Mouse (Mus musculus) olfactory bulb, adult 2 months (tissue): ENCODE measurements around the gene Btaf1. TPM values are rescaled to one million over a fixed set of nuclear protein-coding genes. Genes with fewer than 3 reads are reported as not detected.

Source experiments
- H3K27ac ChIP-seq: fragments of 200-500 bp; 2 replicates; pipeline ENCODE4 v1.5.1; 2012; ENCODE audit warnings: low read depth, low read length; ENCODE audit not compliant: insufficient read depth
- H3K4me1 ChIP-seq: fragments of 200-500 bp; 2 replicates; pipeline ENCODE4 v1.6.1; 2012; ENCODE audit warnings: low read length; ENCODE audit not compliant: control insufficient read depth, insufficient read depth
- H3K4me3 ChIP-seq: fragments of 200-500 bp; 2 replicates; pipeline ENCODE4 v1.5.1; 2012; ENCODE audit warnings: mild to moderate bottlenecking, low read depth, low read length, moderate library complexity; ENCODE audit not compliant: insufficient read depth
- CTCF ChIP-seq: fragments of 200-500 bp; IDR thresholded peaks from 2 replicates; pipeline ENCODE4 v1.5.1; 2012; ENCODE audit warnings: low read depth, mild to moderate bottlenecking, low read length, moderate library complexity; ENCODE audit not compliant: insufficient read depth
- POLR2A ChIP-seq: fragments of 200-500 bp; IDR thresholded peaks from 2 replicates; pipeline ENCODE4 v1.6.1; 2012; ENCODE audit warnings: mild to moderate bottlenecking, low read depth, low read length, moderate library complexity; ENCODE audit not compliant: insufficient read depth
- WGBS: fragments of 180-500 bp; shearing (Covaris S2); methylation state at CpG from one replicate; pipeline ENCODE4 v1.1.7; 2018; 5-methylcytosine and 5-hydroxymethylcytosine counted together
- polyA plus RNA-seq: library from polyadenylated mRNA; stranded (reverse); fragments of >200 nt; gene quantifications from 2 replicates; pipeline ENCODE4 v1.2.4, GENCODE M21; 2012; ENCODE audit warnings: low replicate concordance; ENCODE audit not compliant: missing spikeins, insufficient read depth, insufficient read length

The Btaf1 gene
- polyA plus RNA-seq, 1 experiment, result not detected

- H3K27ac ChIP-seq, result no peak overlapping the region
- TF ChIP-seq CTCF (no peak), POLR2A (no peak)
- no peak overlapping the region for H3K4me3 ChIP-seq
- WGBS, result 69% methylated on average over 1 of the region's 1 CpGs
- 0 out of 2 replicates have a peak, but pooled peaks cover 2% of the 10 kb centered on the region for H3K4me1 ChIP-seq
Measured at GRCm38 (mm10) chr19:36916876-36917389, 8.9 kb upstream of the Btaf1 start.

GRCm38 (mm10) chr19:36918441-36919301 is 7.2 kb upstream of the Btaf1 start:
- peak overlapping the region; percentile 76 for H3K4me3 ChIP-seq
- WGBS, result under 1% methylated on average over 80 of the region's 85 CpGs
- 0 out of 2 replicates have a peak, but pooled peaks cover 2% of the 10 kb centered on the region for H3K4me1 ChIP-seq
- no peak for TF ChIP-seq CTCF
- TF ChIP-seq POLR2A, result peak; percentile 81; the same call in 1 of the 2 replicates
- peak overlapping the region; percentile 13; the same call in 1 of the 2 replicates for H3K27ac ChIP-seq

- Histone ChIP-seq H3K4me3 (peak within 1 kb of the TSS; percentile 76), H3K27ac (peak within 1 kb of the TSS; percentile 13; the same call in 1 of the 2 replicates), H3K4me1 (0 out of 2 replicates have a peak, but pooled peaks cover 2% of the 10 kb centered on the region)
- TF ChIP-seq POLR2A, result no peak
- no peak for TF ChIP-seq CTCF
- WGBS, result 7% methylated on average over 12 of the region's 12 CpGs
Measured at GRCm38 (mm10) chr19:36919466-36919865, 6.4 kb upstream of the Btaf1 start, which contains the start of gene Fgfbp3. TSS of gene Fgfbp3 (minus strand) at chr19:36919615.

- Histone ChIP-seq H3K4me1 (0 out of 2 replicates have a peak, but pooled peaks cover 2% of the 10 kb centered on the region), H3K4me3 (no peak overlapping the region), H3K27ac (no peak overlapping the region)
- no peak for TF ChIP-seq CTCF
- WGBS, result 32% methylated on average over 2 of the region's 2 CpGs
Measured at GRCm38 (mm10) chr19:36922015-36922414, 3.9 kb upstream of the Btaf1 start.

- Histone ChIP-seq H3K4me3 (no peak overlapping the region), H3K27ac (no peak overlapping the region), H3K4me1 (0 out of 2 replicates have a peak, but pooled peaks cover 2% of the 10 kb centered on the region)
- 56% methylated on average over 3 of the region's 3 CpGs for WGBS
- TF ChIP-seq CTCF (no peak), POLR2A (no peak)
Measured at GRCm38 (mm10) chr19:36922936-36923335, 2.9 kb upstream of the Btaf1 start.

GRCm38 (mm10) chr19:36926553-36927236 is 816 bp downstream of the Btaf1 start:
- peak overlapping the region; percentile 67 for H3K27ac ChIP-seq
- H3K4me3 ChIP-seq, result peak overlapping the region; percentile 79
- TF ChIP-seq CTCF (no peak), POLR2A (no peak)
- no peaks in the 10 kb centered on the region for H3K4me1 ChIP-seq
- WGBS, result 1% methylated on average over 26 of the region's 26 CpGs

GRCm38 (mm10) chr19:36927800-36928361 is 2.0 kb downstream of the Btaf1 start:
- H3K4me1 ChIP-seq, result no peaks in the 10 kb centered on the region
- H3K27ac ChIP-seq, result no peak overlapping the region
- 65% methylated on average over 6 of the region's 6 CpGs for WGBS
- TF ChIP-seq CTCF (no peak), POLR2A (no peak)
- H3K4me3 ChIP-seq, result no peak overlapping the region

GRCm38 (mm10) chr19:36929816-36930215 is 3.9 kb downstream of the Btaf1 start:
- Histone ChIP-seq H3K4me1 (peaks cover 2% of the 10 kb centered on the region; the same call in 1 of the 2 replicates), H3K4me3 (no peak overlapping the region), H3K27ac (no peak overlapping the region)
- TF ChIP-seq CTCF, result no peak
- TF ChIP-seq POLR2A, result no peak
